Mouse (Mus musculus): ENCODE measurements around the gene Lypla2. TPM values are rescaled to one million over a fixed set of nuclear protein-coding genes. Genes with fewer than 3 reads are reported as not detected.

Lypla2 gene
- polyA plus RNA-seq, 1 experiment from 2014 or later = 229 TPM

DNA sequence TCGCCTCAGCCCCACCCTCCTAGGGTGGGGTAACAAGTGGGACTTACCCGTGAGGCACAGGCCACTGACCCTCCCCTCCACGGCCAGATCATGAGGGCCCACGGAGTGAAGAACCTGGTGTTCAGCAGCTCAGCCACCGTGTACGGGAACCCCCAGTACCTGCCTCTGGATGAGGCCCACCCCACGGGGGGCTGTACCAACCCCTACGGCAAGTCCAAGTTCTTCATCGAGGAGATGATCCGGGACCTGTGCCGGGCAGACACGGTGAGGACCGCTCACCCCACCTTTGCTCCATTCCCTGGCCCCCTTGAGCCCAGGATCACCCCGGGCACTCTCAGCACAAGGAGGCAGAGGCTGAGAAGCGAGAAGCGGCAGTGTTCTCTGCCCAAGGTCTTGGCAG is 6.1 kb downstream of the Lypla2 start:
- WGBS = 91% methylated on average over 15 of the region's 16 CpGs
- H3K4me1 ChIP-seq (ENCODE audit: control insufficient read depth, insufficient read depth, low read depth, low read length) = peaks cover 24% of the 10 kb centered on the region
- ATAC-seq = no peak
- no peak overlapping the region for H3K27ac ChIP-seq (ENCODE audit: low read depth, low read length)
- H3K9me3 ChIP-seq (ENCODE audit: control insufficient read depth, low read length) = no peaks in the 10 kb centered on the region
- peaks cover 42% of the 10 kb centered on the region for H3K36me3 ChIP-seq (ENCODE audit: control insufficient read depth, insufficient read depth, low read length)
- H3K27me3 ChIP-seq (replicated peaks; ENCODE audit: control insufficient read depth, insufficient read depth, low read length) = no peaks in the 10 kb centered on the region
- no peak overlapping the region for H3K4me2 ChIP-seq (ENCODE audit: low read length)
- no peak overlapping the region for H3K4me3 ChIP-seq (ENCODE audit: low read length)
- no peak overlapping the region for H3K9ac ChIP-seq (ENCODE audit: low read depth, low read length)

DNA sequence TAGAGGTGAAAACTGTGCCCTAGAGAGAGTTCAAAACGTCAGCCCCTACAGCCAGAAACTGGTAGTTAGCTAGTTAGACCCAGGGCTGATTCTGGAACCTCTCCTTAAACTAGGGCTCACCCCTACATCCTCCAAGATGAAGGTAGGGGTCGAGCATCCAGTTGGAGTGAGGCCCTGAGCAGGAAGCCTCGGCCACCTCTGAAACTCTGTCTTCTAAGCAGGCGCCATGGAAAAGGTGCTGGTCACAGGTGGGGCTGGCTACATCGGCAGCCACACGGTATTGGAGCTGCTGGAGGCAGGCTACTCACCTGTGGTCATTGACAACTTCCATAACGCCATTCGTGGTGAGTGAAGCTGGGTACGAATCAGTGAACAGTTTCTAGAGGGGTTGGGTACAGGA is 7.3 kb downstream of the Lypla2 start:
- no peak for ATAC-seq
- Histone ChIP-seq H3K4me1 (ENCODE audit: control insufficient read depth, insufficient read depth, low read depth, low read length) (peaks cover 17% of the 10 kb centered on the region), H3K27me3 (replicated peaks; ENCODE audit: control insufficient read depth, insufficient read depth, low read length) (no peaks in the 10 kb centered on the region), H3K9ac (ENCODE audit: low read depth, low read length) (no peak overlapping the region), H3K9me3 (ENCODE audit: control insufficient read depth, low read length) (no peaks in the 10 kb centered on the region), H3K36me3 (ENCODE audit: control insufficient read depth, insufficient read depth, low read length) (peaks cover 43% of the 10 kb centered on the region), H3K27ac (ENCODE audit: low read depth, low read length) (no peak overlapping the region), H3K4me3 (ENCODE audit: low read length) (no peak overlapping the region), H3K4me2 (ENCODE audit: low read length) (peak overlapping the region; percentile 64; the same call in 1 of the 2 replicates)
- 82% methylated on average over 9 of the region's 9 CpGs for WGBS

DNA sequence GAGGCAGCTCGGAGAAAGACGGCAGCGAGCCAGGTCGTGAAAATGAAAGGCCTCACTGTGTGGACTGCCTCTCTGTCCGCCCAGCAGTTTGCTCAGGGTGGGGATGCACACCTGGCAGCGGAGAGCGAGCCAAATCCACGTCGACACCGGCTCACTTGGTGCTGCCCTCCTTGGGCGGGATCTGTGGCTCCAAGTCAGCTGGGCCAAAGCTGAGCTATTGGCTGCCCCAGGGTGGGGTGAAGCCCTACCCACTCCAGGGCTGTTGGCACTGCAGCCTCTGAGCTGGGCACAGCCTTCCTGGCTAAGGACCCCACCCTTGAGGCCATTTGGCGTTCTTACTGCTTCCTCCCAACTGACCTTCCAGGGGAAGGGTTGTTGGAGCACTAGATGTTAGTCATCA is 8.0 kb downstream of the Lypla2 start:
- WGBS = 5% methylated on average over 12 of the region's 12 CpGs
- ATAC-seq = no peak
- peak overlapping the region; percentile 94 for H3K27ac ChIP-seq (ENCODE audit: low read depth, low read length)
- H3K4me1 ChIP-seq (ENCODE audit: control insufficient read depth, insufficient read depth, low read depth, low read length) = peaks cover 17% of the 10 kb centered on the region
- no peaks in the 10 kb centered on the region for H3K9me3 ChIP-seq (ENCODE audit: control insufficient read depth, low read length)
- H3K4me3 ChIP-seq (ENCODE audit: low read length) = peak overlapping the region; percentile 85
- H3K9ac ChIP-seq (ENCODE audit: low read depth, low read length) = peak overlapping the region; percentile 90
- H3K4me2 ChIP-seq (ENCODE audit: low read length) = peak overlapping the region; percentile 64
- peaks cover 42% of the 10 kb centered on the region for H3K36me3 ChIP-seq (ENCODE audit: control insufficient read depth, insufficient read depth, low read length)
- H3K27me3 ChIP-seq (replicated peaks; ENCODE audit: control insufficient read depth, insufficient read depth, low read length) = no peaks in the 10 kb centered on the region

DNA sequence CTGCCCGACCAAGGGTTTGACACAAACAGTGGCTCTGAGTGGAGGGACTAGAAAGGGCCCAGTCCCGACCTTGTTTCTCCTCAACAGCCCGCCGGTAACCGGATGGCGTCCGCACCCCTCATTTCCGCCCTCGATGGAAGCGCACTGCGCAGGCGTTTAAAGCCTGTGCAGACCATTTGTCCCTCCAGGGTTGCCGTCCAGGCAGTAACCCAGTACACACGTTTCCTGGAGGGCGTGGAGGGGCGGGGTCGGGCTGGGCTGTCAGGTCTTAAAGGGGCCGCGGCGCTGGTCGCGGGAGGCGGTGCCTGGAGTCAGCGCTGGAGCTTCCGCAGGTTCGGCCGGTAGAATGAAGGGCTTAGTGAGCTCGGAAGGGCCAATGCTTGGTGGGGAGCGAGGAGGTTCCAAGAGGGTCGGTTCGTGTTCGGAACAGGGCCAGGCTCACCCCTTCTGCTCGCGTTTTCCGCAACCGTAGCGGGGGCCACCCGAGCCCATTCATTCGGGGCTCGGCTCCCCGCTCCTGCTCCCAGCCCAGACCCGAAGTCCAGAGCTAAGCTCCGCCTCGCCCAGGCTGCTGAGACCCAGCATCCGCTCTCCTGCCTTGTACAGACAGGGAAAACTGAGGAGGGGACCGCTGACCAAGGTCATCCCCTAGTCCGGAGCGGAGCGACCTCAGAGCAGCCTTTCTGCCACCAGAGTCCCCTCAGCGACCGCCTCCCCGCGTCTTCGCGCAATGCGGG is 8.8 kb downstream of the Lypla2 start, which contains the start of gene Gale:
Gene Gale, plus strand, starts transcription at position 271 of the 737 bp plus-strand sequence.
- H3K4me1 ChIP-seq (ENCODE audit: control insufficient read depth, insufficient read depth, low read depth, low read length) = peaks cover 17% of the 10 kb centered on the region
- H3K9ac ChIP-seq (ENCODE audit: low read depth, low read length) = peak within 1 kb of the TSS; percentile 90
- H3K4me3 ChIP-seq (ENCODE audit: low read length) = peak within 1 kb of the TSS; percentile 85
- H3K36me3 ChIP-seq (ENCODE audit: control insufficient read depth, insufficient read depth, low read length) = peaks cover 39% of the 10 kb centered on the region
- peak within 1 kb of the TSS; percentile 94 for H3K27ac ChIP-seq (ENCODE audit: low read depth, low read length)
- peak within 1 kb of the TSS; percentile 64 for H3K4me2 ChIP-seq (ENCODE audit: low read length)
- ATAC-seq = peak; percentile 93
- H3K9me3 ChIP-seq (ENCODE audit: control insufficient read depth, low read length) = no peaks in the 10 kb centered on the region
- H3K27me3 ChIP-seq (replicated peaks; ENCODE audit: control insufficient read depth, insufficient read depth, low read length) = no peaks in the 10 kb centered on the region
- 0% methylated on average over 50 of the region's 56 CpGs for WGBS

DNA sequence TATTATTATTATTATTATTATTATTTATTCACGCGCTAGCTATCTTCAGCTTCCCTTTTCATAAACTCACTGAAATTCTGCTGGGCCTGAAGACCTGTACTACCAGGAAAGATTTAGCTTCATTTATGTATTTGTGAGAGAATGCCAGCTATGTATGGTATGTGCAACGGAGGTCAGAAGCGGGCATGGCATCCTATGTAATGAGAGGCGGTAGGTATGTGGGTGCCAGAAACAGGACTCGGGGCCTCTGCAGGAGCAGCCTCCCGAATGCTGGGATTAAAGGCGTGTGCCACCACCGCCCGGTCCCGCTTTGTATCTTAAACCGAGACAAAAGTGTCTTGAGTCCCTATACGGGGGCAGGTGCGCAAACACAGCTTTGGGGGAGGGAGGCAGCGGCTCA is 9.5 kb downstream of the Lypla2 start:
- Histone ChIP-seq H3K36me3 (ENCODE audit: control insufficient read depth, insufficient read depth, low read length) (peaks cover 37% of the 10 kb centered on the region), H3K27ac (ENCODE audit: low read depth, low read length) (peak overlapping the region; percentile 94), H3K9ac (ENCODE audit: low read depth, low read length) (peak overlapping the region; percentile 90), H3K4me3 (ENCODE audit: low read length) (peak overlapping the region; percentile 85), H3K4me2 (ENCODE audit: low read length) (peak overlapping the region; percentile 64), H3K9me3 (ENCODE audit: control insufficient read depth, low read length) (no peaks in the 10 kb centered on the region), H3K27me3 (replicated peaks; ENCODE audit: control insufficient read depth, insufficient read depth, low read length) (no peaks in the 10 kb centered on the region), H3K4me1 (ENCODE audit: control insufficient read depth, insufficient read depth, low read depth, low read length) (peaks cover 17% of the 10 kb centered on the region)
- ATAC-seq = no peak
- WGBS = 8% methylated on average over 15 of the region's 15 CpGs

DNA sequence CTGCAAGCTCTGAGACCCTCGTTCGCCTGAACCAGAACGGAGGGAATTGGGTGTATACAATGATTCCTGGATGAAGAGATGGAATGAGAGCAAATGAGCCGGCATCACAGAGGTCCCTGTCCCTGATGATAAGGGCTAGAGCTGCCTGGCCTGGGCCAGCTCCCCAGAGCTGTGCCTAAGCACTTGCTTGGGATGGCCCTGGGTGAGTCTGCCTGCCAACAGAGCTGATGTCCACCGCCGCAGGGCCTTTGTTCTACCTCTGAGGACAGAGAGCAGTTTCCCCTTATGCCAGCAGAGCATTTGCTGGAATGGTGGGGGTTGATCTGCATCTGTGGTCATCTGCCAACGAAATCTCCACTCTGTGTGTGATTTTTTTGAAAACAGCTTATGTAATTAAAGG is 10.2 kb downstream of the Lypla2 start:
- Histone ChIP-seq H3K4me1 (ENCODE audit: control insufficient read depth, insufficient read depth, low read depth, low read length) (peaks cover 17% of the 10 kb centered on the region), H3K9me3 (ENCODE audit: control insufficient read depth, low read length) (no peaks in the 10 kb centered on the region), H3K27me3 (replicated peaks; ENCODE audit: control insufficient read depth, insufficient read depth, low read length) (no peaks in the 10 kb centered on the region), H3K27ac (ENCODE audit: low read depth, low read length) (no peak overlapping the region), H3K4me2 (ENCODE audit: low read length) (no peak overlapping the region), H3K9ac (ENCODE audit: low read depth, low read length) (no peak overlapping the region), H3K4me3 (ENCODE audit: low read length) (no peak overlapping the region), H3K36me3 (ENCODE audit: control insufficient read depth, insufficient read depth, low read length) (peaks cover 32% of the 10 kb centered on the region)
- ATAC-seq = no peak
- 91% methylated on average over 7 of the region's 7 CpGs for WGBS

DNA sequence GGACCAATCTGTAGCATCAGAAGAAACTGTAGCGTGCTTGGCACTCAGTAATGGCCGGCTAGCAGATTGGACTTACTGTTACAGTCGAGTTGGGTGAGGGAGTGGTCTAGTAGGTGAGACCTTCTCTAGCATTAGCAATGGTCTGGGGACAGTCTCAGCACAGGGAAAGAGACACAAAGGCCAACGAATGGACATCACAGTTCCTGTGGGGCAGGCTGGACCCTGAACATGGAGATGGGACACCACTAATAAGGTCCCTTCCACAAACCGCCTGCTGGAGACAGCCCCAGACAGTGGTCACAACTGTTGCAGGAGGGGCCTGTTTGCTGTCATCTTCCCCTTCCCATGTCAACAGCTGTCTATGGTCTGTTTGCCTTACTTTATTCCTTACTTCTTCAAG is 10.7 kb downstream of the Lypla2 start:
- H3K36me3 ChIP-seq (ENCODE audit: control insufficient read depth, insufficient read depth, low read length) = peaks cover 28% of the 10 kb centered on the region
- H3K27me3 ChIP-seq (replicated peaks; ENCODE audit: control insufficient read depth, insufficient read depth, low read length) = no peaks in the 10 kb centered on the region
- no peak for ATAC-seq
- WGBS = 91% methylated on average over 5 of the region's 5 CpGs
- H3K27ac ChIP-seq (ENCODE audit: low read depth, low read length) = no peak overlapping the region
- no peaks in the 10 kb centered on the region for H3K9me3 ChIP-seq (ENCODE audit: control insufficient read depth, low read length)
- peaks cover 17% of the 10 kb centered on the region for H3K4me1 ChIP-seq (ENCODE audit: control insufficient read depth, insufficient read depth, low read depth, low read length)
- H3K4me3 ChIP-seq (ENCODE audit: low read length) = no peak overlapping the region
- H3K4me2 ChIP-seq (ENCODE audit: low read length) = no peak overlapping the region
- no peak overlapping the region for H3K9ac ChIP-seq (ENCODE audit: low read depth, low read length)

DNA sequence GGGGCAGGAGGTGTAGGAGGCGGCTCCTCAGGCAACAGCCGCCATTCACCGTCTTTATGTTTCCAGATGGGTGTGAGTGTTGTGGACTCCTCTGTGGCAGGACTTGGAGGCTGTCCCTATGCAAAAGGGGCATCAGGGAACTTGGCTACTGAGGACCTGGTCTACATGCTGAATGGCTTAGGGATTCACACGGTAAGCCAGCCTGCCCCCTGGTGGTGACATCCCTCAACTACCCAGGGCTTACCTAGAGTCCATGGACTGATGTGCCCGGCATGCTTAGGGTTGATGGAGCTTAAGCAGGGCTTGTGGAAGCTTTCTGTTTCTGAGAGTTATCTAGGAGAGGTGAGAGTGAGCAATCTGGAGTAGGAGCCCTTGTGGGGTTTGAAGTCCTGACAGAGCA is 11.7 kb downstream of the Lypla2 start:
- H3K36me3 ChIP-seq (ENCODE audit: control insufficient read depth, insufficient read depth, low read length) = peaks cover 26% of the 10 kb centered on the region
- ATAC-seq = no peak
- WGBS = 16% methylated on average over 5 of the region's 5 CpGs

DNA sequence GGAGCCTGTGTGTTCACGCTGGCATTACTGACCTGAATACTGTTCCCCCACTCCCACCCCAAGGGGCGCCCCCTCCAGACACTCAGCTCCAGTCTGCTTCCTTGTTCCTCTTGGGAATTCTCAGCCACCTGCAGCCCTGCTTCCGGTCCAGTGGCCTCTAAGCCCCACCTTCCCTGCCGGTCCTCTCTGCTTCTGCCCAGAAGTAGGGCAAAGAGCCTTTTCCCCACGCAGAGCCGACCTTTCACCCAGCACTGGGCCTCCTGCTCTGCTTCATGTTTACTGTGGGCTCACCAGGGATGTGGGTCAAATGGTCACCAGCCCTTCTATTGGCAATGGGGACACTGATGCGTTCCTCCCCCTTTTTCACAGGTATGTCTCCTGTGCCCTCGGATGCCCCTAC is 14.1 kb downstream of the Lypla2 start:
- Histone ChIP-seq H3K27ac (ENCODE audit: low read depth, low read length) (no peak overlapping the region), H3K4me1 (ENCODE audit: control insufficient read depth, insufficient read depth, low read depth, low read length) (peaks cover 6% of the 10 kb centered on the region), H3K36me3 (ENCODE audit: control insufficient read depth, insufficient read depth, low read length) (peaks cover 33% of the 10 kb centered on the region), H3K27me3 (replicated peaks; ENCODE audit: control insufficient read depth, insufficient read depth, low read length) (no peaks in the 10 kb centered on the region), H3K4me2 (ENCODE audit: low read length) (no peak overlapping the region), H3K9ac (ENCODE audit: low read depth, low read length) (no peak overlapping the region), H3K9me3 (ENCODE audit: control insufficient read depth, low read length) (no peaks in the 10 kb centered on the region), H3K4me3 (ENCODE audit: low read length) (no peak overlapping the region)
- ATAC-seq = no peak
- 63% methylated on average over 8 of the region's 8 CpGs for WGBS

More for the DNA sequence above, 11.7 kb downstream of the Lypla2 start:
- Histone ChIP-seq H3K9ac (ENCODE audit: low read depth, low read length) (no peak overlapping the region), H3K4me3 (ENCODE audit: low read length) (no peak overlapping the region), H3K9me3 (ENCODE audit: control insufficient read depth, low read length) (no peaks in the 10 kb centered on the region), H3K4me1 (ENCODE audit: control insufficient read depth, insufficient read depth, low read depth, low read length) (peaks cover 17% of the 10 kb centered on the region), H3K27ac (ENCODE audit: low read depth, low read length) (no peak overlapping the region), H3K4me2 (ENCODE audit: low read length) (no peak overlapping the region), H3K27me3 (replicated peaks; ENCODE audit: control insufficient read depth, insufficient read depth, low read length) (no peaks in the 10 kb centered on the region)
